Mouse (Mus musculus): ENCODE measurements at regions not wholly inside any gene's neighbourhood (a gene's known extent, or its start where the extent isn't known, plus 50 kb on each side); places are given as distances from the start of the nearest gene placed in this dataset.
A peak's percentile ranks its signal among the peaks of the same experiment; 100 is the strongest.

DNA sequence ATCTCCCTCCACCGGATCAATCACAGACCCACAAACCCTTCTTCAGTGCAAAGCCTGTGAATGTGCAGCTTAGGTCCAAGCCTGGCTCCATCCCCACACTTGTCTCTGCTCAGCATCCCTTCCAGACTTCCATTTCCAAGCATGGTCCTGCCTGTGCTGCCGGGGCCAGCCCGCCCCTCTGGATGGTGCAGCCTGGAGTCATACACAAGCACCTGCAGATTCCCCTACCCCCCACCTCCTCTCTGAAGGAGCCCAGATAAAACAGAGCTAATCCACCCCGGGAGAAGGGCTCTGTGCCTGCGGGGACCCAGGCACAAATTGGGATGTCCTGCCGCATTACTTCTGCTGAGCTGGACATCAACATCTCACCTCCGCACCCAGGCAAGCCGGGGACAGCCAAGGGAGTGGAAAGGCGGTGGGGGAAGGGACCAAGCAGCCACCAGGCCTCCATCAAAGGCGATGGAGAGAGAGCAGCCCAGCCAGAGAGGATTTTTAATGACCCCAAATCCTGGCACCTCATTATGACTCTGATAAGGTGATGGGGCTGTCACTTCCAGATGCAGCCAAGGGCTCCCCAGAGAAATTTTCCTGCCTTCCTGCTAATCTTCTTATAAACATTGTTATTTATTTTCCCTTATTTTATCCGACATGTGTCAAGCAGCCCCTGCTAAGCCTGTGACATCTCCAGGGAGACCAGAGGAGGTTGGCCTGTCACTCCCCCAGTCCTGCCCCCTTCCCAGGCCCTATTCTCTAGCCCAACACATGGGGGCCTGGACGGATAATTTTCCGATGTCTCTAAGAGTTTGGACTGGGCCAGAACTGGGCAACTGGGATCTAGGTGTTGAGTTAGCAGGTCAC, 105.5 kb upstream of the Unc5b start:
- DNase-seq (ENCODE audit: low read depth) = no peak

- peak; percentile 97 for DNase-seq (ENCODE audit: low read depth)
Measured at GRCm38 (mm10) chr10:60934297-60935286, 103.2 kb upstream of the Unc5b start.

- peak; percentile 78 for DNase-seq (ENCODE audit: low read depth)
Measured at GRCm38 (mm10) chr10:60933891-60934290, 102.5 kb upstream of the Unc5b start.

- peak; percentile 81 for DNase-seq (ENCODE audit: low read depth)
Measured at GRCm38 (mm10) chr10:60932855-60933254, 101.5 kb upstream of the Unc5b start.

DNA sequence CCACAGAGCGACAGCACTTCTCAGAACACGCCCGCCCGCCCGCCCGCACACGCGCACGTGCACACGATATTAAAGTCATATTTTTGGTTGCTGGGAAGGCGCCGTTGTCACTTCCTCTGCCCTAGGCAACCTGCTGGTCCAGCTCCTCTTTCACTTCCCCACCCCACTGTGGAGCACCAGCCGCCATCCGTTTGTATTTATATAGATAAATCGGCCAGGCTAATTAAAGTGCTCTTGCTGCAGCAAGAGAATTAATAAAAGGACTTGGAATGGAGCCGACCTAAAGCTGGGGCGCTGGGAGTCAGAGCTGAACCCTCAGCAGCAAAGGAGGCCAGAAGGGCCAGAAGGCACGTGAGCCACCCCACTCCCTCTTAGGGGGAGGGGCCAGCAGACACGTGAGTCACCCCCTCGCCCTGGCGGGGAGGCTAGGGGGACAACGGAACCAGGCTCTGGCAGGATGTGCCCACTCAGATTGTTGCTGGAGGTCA, 100.6 kb upstream of the Unc5b start:
- DNase-seq (ENCODE audit: low read depth) = peak; percentile 86

DNA sequence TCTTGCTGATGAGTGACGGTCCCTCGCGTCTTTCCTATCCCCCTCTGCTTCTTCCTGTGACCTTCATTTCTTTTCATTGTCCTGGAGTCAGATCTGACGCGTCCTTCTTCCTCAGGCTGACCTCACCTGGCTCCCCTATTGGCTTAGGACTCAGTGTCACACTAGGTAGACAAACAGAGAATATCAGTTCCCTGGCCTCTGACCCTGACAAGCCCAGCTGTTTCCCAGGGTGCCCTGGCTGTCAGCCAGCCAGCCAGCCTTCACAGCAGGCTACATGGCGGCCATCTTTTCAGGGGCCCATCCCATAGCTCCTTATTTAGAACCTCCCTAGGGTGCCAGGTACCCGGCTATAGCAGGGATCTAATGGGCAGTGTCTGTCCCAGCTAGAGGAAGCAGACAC, 97.3 kb upstream of the Unc5b start:
- DNase-seq (ENCODE audit: low read depth) = no peak

DNA sequence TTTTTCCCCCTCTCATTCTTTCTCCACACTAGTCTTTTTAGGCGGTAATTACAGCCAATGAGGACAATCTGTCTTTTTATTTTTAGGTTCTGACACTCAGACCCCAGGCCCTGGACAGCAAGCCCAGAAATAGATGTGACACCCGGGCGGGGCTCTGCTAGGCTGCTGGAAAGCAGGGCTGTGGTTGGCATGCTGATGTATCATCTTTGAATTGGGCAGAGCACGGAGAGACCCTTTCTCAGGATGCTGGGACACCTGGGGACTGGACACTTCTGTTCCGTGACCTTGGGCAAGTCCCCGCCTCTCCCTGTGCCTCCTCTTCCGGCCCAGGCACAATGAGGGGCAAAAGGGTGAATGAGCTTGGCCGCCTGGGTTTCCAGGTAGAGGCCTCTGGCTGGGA, 96.8 kb upstream of the Unc5b start:
- DNase-seq (ENCODE audit: low read depth) = no peak

DNA sequence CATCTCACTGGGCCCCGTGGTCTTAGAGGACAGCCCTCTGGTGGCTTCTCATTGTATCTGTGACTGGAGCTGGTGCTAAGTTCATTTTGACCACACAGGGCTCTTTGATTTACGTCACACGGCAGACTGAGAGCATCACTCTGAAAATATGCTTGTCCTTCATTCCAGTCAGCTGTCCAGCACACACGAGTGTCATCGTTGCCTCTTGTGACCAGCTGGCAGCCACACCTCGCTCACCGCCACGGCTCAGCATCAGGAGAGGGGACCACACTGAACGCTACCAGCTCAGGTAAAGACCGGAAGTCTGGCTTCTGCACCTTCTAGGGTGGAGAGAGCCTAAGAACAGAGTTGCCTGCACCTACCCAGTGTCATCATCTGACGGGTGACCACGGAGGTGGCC, 95.3 kb upstream of the Unc5b start:
- DNase-seq (ENCODE audit: low read depth) = no peak

DNA sequence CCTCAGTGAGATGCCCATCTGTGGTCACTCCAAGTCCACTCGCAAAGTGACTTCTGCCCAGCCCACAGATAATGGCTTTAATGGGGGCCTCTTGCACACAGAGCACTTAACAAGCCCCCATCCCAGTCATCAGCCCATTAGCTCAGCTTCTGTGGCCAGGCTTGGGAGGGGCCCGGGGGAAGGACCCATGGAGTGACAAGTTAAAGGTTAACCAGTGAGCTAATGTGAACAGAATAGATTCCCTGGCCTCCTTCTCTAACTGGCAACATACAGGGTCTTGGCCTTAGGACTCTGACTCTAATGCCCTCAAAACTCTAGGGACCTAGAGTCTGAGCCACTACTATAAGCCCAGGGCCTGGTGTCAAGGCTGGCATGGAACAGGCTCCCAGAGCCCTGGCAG, 94.3 kb upstream of the Unc5b start:
- no peak for DNase-seq (ENCODE audit: low read depth)

DNA sequence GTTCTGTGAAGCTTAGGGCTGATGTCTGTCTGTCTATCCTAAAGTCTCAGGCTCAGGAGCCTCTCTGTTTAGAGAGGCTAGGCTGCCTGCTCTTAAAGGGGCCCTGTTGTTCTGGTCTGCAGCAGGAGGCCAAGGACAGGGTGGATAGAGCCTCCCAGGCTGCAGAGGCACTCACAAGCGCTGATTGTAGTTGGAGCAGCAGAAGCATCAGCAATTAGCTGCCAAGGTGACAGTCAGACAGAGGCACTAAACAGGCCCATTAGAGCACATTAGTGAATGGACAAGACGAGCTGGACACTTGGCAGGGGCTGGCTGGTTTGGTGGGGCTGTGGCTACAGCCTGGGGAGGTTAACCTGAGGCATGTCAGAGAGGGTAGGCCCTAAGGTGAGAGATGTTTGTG, 93.8 kb upstream of the Unc5b start:
- no peak for DNase-seq (ENCODE audit: low read depth)

GRCm38 (mm10) chr10:60923806-60924205, 92.4 kb upstream of the Unc5b start:
- DNase-seq (ENCODE audit: low read depth) = no peak

GRCm38 (mm10) chr10:60920621-60921020, 89.2 kb upstream of the Unc5b start:
- DNase-seq (ENCODE audit: low read depth) = no peak

DNA sequence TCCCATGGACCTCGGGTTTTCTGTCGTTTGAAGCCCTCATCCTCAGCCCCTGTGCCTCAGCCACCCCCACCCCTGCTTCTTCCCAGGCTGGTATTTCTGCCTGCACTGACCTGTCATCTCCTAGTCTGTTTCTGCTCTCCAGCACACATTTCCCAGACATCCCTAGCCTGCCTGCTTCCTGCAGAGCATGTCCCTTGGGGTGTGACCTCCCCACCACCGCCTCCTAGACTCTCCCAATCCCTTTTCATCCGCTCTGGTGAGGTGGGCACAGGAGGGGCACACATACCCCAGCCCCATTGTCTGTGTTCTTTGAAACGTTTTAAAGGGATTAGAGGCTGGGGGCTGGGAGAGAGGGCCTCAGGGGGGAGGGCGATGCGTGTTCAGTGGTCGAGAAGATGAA, 86.6 kb upstream of the Unc5b start:
- DNase-seq (ENCODE audit: low read depth) = no peak

- peak; percentile 29 for DNase-seq (ENCODE audit: low read depth)
Measured at GRCm38 (mm10) chr10:60914391-60914790, 83.0 kb upstream of the Unc5b start.

- no peak for DNase-seq (ENCODE audit: low read depth)
Measured at GRCm38 (mm10) chr10:60913456-60913900, 82.1 kb upstream of the Unc5b start.

GRCm38 (mm10) chr10:60904351-60904750, 73.0 kb upstream of the Unc5b start:
- no peak for DNase-seq (ENCODE audit: low read depth)

GRCm38 (mm10) chr10:60900992-60901391, 69.6 kb upstream of the Unc5b start:
- DNase-seq (ENCODE audit: low read depth) = peak; percentile 54

DNA sequence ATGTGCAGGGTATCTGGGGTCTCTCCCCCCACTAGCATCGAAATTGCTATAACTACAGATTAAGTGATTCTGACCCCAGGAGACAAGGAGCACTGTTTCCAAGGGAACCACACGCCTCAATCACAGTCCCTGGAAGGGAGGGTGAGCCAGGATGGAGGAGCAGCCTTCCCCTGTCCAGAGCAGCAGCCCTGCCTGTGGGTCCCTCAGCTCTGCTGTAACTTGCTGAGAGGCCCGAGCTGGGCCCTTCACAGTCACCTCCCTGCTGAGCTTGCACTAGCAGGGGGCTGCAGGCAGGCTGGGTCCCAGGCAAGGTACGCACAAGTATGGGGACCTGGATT, 62.4 kb upstream of the Unc5b start:
- DNase-seq (ENCODE audit: low read depth) = no peak

- no peak for DNase-seq (ENCODE audit: low read depth)
Measured at GRCm38 (mm10) chr10:60893130-60893809, 61.9 kb upstream of the Unc5b start.

- DNase-seq (ENCODE audit: low read depth) = no peak
Measured at GRCm38 (mm10) chr10:60892730-60893129, 61.3 kb upstream of the Unc5b start.

DNA sequence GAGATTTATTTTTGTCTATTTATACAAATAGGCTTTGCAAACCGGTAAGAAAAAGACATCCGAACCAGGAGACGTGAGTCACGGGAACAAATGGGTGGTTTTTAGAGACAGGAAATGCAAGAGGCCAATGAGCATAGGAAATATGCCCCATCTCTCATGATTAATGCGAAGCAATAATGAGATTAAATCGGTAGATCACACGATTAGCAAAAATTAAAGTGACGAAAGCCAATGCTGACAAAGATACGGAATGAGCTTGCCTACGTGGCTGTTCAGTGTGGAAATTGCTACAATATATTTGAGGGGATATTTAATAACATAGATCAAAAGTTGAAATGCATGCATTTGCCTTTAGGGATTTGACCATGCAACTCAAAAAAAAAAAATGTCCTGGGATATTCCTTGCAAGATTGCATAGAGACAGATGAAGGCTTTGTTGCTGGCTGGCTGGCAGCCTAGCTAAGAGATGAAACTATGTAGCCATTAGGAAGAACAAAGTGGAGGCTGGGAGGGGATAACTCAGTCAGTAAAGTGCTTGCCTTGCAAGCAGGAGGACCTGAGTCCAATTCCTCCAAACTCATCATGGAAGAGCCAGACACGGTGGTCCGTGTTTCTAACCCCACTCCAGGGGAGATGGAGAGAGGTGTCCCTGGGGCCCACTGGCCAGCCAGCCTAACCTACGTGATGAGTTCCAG, 60.2 kb upstream of the Unc5b start:
- no peak for DNase-seq (ENCODE audit: low read depth)

GRCm38 (mm10) chr10:60889792-60890191, 58.4 kb upstream of the Unc5b start:
- no peak for DNase-seq (ENCODE audit: low read depth)
